Mouse (Mus musculus) liver, embryonic 11.5 days (tissue): ENCODE measurements around the gene Tesk1. TPM values are rescaled to one million over a fixed set of nuclear protein-coding genes. Genes with fewer than 3 reads are reported as not detected.
A peak's percentile ranks its signal among the peaks of the same experiment; 100 is the strongest.

Experiments
- ATAC-seq: fragments of 200-750 bp; cut with Nextera tagmentation; replicated peaks from 2 replicates; pipeline ENCODE4 v1.8.0; 2017; ENCODE audit warnings: moderate number of reproducible peaks, mild to moderate bottlenecking, moderate TSS enrichment, moderate library complexity; ENCODE audit not compliant: low FRiP score
- DNase-seq: peaks from one replicate; pipeline ENCODE4 v3.0.0-alpha.2; 2017; ENCODE audit warnings: low spot score
- H3K27ac ChIP-seq: fragments of 300-500 bp; sonication (generic); 2 replicates; pipeline ENCODE4 v1.5.1; 2014; ENCODE audit warnings: mild to moderate bottlenecking, low read depth, low read length, control low read depth
- H3K27me3 ChIP-seq: fragments of 300-500 bp; sonication (generic); replicated peaks from 2 replicates; pipeline ENCODE4 v1.6.1; 2014; ENCODE audit warnings: low read length, mixed read lengths; ENCODE audit not compliant: control insufficient read depth, insufficient read depth
- H3K36me3 ChIP-seq: fragments of 300-500 bp; sonication (generic); 2 replicates; pipeline ENCODE4 v1.6.1; 2014; ENCODE audit warnings: mild to moderate bottlenecking, low read length, moderate library complexity, mixed read lengths; ENCODE audit not compliant: control insufficient read depth, insufficient read depth
- H3K4me1 ChIP-seq: fragments of 300-500 bp; sonication (generic); replicated peaks from 2 replicates; pipeline ENCODE4 v1.6.1; 2014; ENCODE audit warnings: low read length, mixed read lengths; ENCODE audit not compliant: control insufficient read depth, insufficient read depth
- H3K4me2 ChIP-seq: fragments of 300-500 bp; sonication (generic); 2 replicates; pipeline ENCODE4 v1.6.1; 2014; ENCODE audit warnings: mild to moderate bottlenecking, control low read depth, moderate library complexity
- H3K4me3 ChIP-seq: fragments of 300-500 bp; sonication (generic); 2 replicates; pipeline ENCODE4 v1.5.1; 2014; ENCODE audit warnings: low read depth, low read length, control low read depth
- H3K9ac ChIP-seq: fragments of 300-500 bp; sonication (generic); 2 replicates; pipeline ENCODE4 v1.6.1; 2014; ENCODE audit warnings: low read depth, low read length, control low read depth
- H3K9me3 ChIP-seq: fragments of 300-500 bp; sonication (generic); 2 replicates; pipeline ENCODE4 v1.6.1; 2016; ENCODE audit warnings: low read length, inconsistent platforms, mixed read lengths; ENCODE audit not compliant: control insufficient read depth
- WGBS: fragments of 180-500 bp; shearing (Covaris S2); extraction: QIAGEN DNeasy Blood & Tissue Kit; methylation state at CpG from one replicate; pipeline ENCODE4 v1.1.7; 2014; 5-methylcytosine and 5-hydroxymethylcytosine counted together
- polyA plus RNA-seq: library from polyadenylated mRNA; unstranded; fragments of >200 nt; fragmentation: Nextera tagmentation; extraction: Ambion mirVana; gene quantifications from 2 replicates; pipeline ENCODE4 v1.2.1, GENCODE M21; 2014

Gene Tesk1
- polyA plus RNA-seq, 1 experiment from 2014 or later: 4.3 TPM

GRCm38 (mm10) chr4:43424072-43424471 lies 17.7 kb upstream of the Tesk1 start:
- 0 out of 2 replicates have a peak, but pooled peaks cover 6% of the 10 kb centered on the region for H3K36me3 ChIP-seq
- no peak overlapping the region for H3K27ac ChIP-seq
- no peak overlapping the region for H3K4me2 ChIP-seq
- no peaks in the 10 kb centered on the region for H3K9me3 ChIP-seq
- 62% methylated on average over 9 of the region's 9 CpGs for WGBS
- DNase-seq: no peak
- peaks cover 56% of the 10 kb centered on the region for H3K27me3 ChIP-seq
- peaks cover 6% of the 10 kb centered on the region for H3K4me1 ChIP-seq
- ATAC-seq: no peak
- no peak overlapping the region for H3K9ac ChIP-seq
- no peak overlapping the region for H3K4me3 ChIP-seq

DNA sequence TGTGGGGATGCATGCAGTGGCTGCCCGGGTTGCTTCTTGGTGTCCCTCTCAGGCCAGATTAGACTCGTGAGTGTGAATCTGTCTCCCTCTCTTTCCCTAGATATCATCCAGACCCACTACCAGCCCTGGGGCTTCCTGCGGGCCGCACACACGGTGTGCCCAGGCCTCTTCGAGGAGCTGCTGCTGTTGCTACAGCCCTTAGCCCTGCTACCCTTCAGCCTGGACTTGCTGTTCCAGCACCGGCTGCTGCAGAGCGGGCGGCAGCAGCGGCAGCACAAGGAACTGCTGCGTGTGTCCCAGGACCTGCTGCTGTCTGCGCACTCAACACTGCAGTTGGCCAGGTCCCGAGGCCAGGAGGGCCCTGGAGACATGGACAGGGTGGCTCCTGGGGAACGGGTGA lies 16.5 kb upstream of the Tesk1 start:
- WGBS: 21% methylated on average over 14 of the region's 14 CpGs
- 0 out of 2 replicates have a peak, but pooled peaks cover 6% of the 10 kb centered on the region for H3K36me3 ChIP-seq
- no peaks in the 10 kb centered on the region for H3K9me3 ChIP-seq
- no peak for DNase-seq
- H3K27me3 ChIP-seq: peaks cover 64% of the 10 kb centered on the region
- ATAC-seq: no peak
- H3K27ac ChIP-seq: no peak overlapping the region
- peak overlapping the region; percentile 33 for H3K4me3 ChIP-seq
- H3K4me1 ChIP-seq: peaks cover 6% of the 10 kb centered on the region
- peak overlapping the region; percentile 39; the same call in 1 of the 2 replicates for H3K9ac ChIP-seq
- peak overlapping the region; percentile 61 for H3K4me2 ChIP-seq

GRCm38 (mm10) chr4:43425648-43426380 lies 15.9 kb upstream of the Tesk1 start:
- DNase-seq (no peak), ATAC-seq (no peak)
- Histone ChIP-seq H3K9ac (peak overlapping the region; percentile 39; the same call in 1 of the 2 replicates), H3K4me2 (peak overlapping the region; percentile 61), H3K4me3 (peak overlapping the region; percentile 33), H3K9me3 (no peaks in the 10 kb centered on the region), H3K27ac (no peak overlapping the region), H3K36me3 (0 out of 2 replicates have a peak, but pooled peaks cover 6% of the 10 kb centered on the region), H3K27me3 (peaks cover 64% of the 10 kb centered on the region), H3K4me1 (peaks cover 6% of the 10 kb centered on the region)
- WGBS: 19% methylated on average over 31 of the region's 31 CpGs

- peaks cover 64% of the 10 kb centered on the region for H3K27me3 ChIP-seq
- H3K9ac ChIP-seq: no peak overlapping the region
- no peak for ATAC-seq
Observed at GRCm38 (mm10) chr4:43426487-43426886, 15.3 kb upstream of the Tesk1 start.

GRCm38 (mm10) chr4:43427501-43428179 lies 14.1 kb upstream of the Tesk1 start:
- peaks cover 64% of the 10 kb centered on the region for H3K27me3 ChIP-seq
- H3K9ac ChIP-seq: no peak overlapping the region
- H3K4me2 ChIP-seq: no peak overlapping the region
- H3K36me3 ChIP-seq: 0 out of 2 replicates have a peak, but pooled peaks cover 2% of the 10 kb centered on the region
- no peak overlapping the region for H3K27ac ChIP-seq
- no peak for ATAC-seq
- H3K9me3 ChIP-seq: no peaks in the 10 kb centered on the region
- H3K4me3 ChIP-seq: no peak overlapping the region
- WGBS: 19% methylated on average over 23 of the region's 23 CpGs
- peaks cover 6% of the 10 kb centered on the region for H3K4me1 ChIP-seq
- no peak for DNase-seq

More at GRCm38 (mm10) chr4:43426487-43426886, 15.3 kb upstream of the Tesk1 start:
- Histone ChIP-seq H3K4me1 (peaks cover 6% of the 10 kb centered on the region), H3K36me3 (0 out of 2 replicates have a peak, but pooled peaks cover 6% of the 10 kb centered on the region), H3K27ac (no peak overlapping the region), H3K4me2 (no peak overlapping the region), H3K9me3 (no peaks in the 10 kb centered on the region), H3K4me3 (no peak overlapping the region)
- WGBS: 49% methylated on average over 10 of the region's 10 CpGs
- DNase-seq: no peak

- H3K4me1 ChIP-seq: peaks cover 6% of the 10 kb centered on the region
- H3K36me3 ChIP-seq: no peaks in the 10 kb centered on the region
- H3K9ac ChIP-seq: no peak overlapping the region
- 35% methylated on average over 16 of the region's 16 CpGs for WGBS
- H3K27ac ChIP-seq: no peak overlapping the region
- H3K27me3 ChIP-seq: peaks cover 63% of the 10 kb centered on the region
- DNase-seq (no peak), ATAC-seq (no peak)
- no peak overlapping the region for H3K4me2 ChIP-seq
- no peaks in the 10 kb centered on the region for H3K9me3 ChIP-seq
- no peak overlapping the region for H3K4me3 ChIP-seq
Observed at GRCm38 (mm10) chr4:43428180-43428861, 13.4 kb upstream of the Tesk1 start.

DNA sequence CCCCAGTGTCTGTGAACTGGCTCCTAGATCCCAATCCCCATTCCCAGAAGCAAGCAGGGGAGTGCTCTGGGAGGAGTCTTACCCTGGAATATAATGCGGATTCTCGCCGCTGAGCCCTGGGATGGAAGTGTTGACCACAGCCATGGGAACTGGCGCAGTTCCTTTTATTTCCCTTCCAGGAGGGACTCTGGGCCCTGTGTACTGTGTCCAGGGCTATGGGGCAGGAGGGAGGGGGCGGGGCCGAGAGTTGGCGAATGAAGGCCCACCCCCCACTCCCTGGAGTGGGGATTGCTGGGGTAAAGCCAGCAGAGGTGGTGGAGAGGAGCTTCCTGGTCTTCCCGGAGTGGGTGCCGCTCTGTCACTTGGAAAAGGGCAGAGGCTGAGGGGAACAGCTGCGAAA lies 12.8 kb upstream of the Tesk1 start, which contains the start of gene Fam166b:
Fam166b (minus strand) TSS at position 189 of the 400 bp plus-strand sequence.
- Histone ChIP-seq H3K9me3 (no peaks in the 10 kb centered on the region), H3K4me1 (peaks cover 6% of the 10 kb centered on the region), H3K9ac (no peak within 1 kb of the TSS), H3K27me3 (peaks cover 58% of the 10 kb centered on the region), H3K4me2 (no peak within 1 kb of the TSS; the same call in 1 of the 2 replicates), H3K4me3 (no peak within 1 kb of the TSS), H3K36me3 (no peaks in the 10 kb centered on the region), H3K27ac (no peak within 1 kb of the TSS)
- ATAC-seq (no peak), DNase-seq (no peak)
- 8% methylated on average over 10 of the region's 10 CpGs for WGBS

- no peak overlapping the region for H3K27ac ChIP-seq
- no peak overlapping the region for H3K4me2 ChIP-seq
Observed at GRCm38 (mm10) chr4:43431690-43432089, 10.0 kb upstream of the Tesk1 start.

More at GRCm38 (mm10) chr4:43431690-43432089, 10.0 kb upstream of the Tesk1 start:
- no peaks in the 10 kb centered on the region; the same call in 1 of the 2 replicates for H3K4me1 ChIP-seq
- 6% methylated on average over 4 of the region's 4 CpGs for WGBS
- H3K27me3 ChIP-seq: peaks cover 32% of the 10 kb centered on the region
- H3K9ac ChIP-seq: no peak overlapping the region
- no peaks in the 10 kb centered on the region for H3K36me3 ChIP-seq
- H3K9me3 ChIP-seq: no peaks in the 10 kb centered on the region
- H3K4me3 ChIP-seq: no peak overlapping the region
- no peak for ATAC-seq
- DNase-seq: peak; percentile 65
